Mouse (Mus musculus): ENCODE data around the gene Dmac2. TPM values are rescaled to one million over a fixed set of nuclear protein-coding genes. Genes with fewer than 3 reads are reported as not detected.

The Dmac2 gene
- polyA plus RNA-seq, 1 experiment from 2014 or later = 56.1 TPM

DNA sequence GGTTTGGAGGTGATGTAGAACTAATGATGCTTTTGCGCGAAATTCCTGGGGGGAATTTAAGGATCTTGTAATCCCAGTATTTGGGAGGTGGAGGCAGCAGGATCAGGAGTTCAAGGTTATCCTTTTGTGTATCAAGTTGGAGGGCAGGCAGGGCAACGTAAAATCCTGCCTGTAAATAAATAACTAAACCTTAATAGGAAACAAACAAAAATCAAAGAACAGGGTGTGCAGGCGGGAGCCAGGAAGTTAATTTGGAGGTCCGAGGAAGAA, 443 bp downstream of the Dmac2 start:
- peak overlapping the region; percentile 87 for H3K27ac ChIP-seq
- 19% methylated on average over 5 of the region's 5 CpGs for WGBS
- H3K9ac ChIP-seq = peak overlapping the region; percentile 49
- H3K4me2 ChIP-seq = peak overlapping the region; percentile 60
- no peaks in the 10 kb centered on the region for H3K27me3 ChIP-seq
- H3K4me3 ChIP-seq (replicated peaks) = peak overlapping the region; percentile 65
- no peak for ATAC-seq (replicated peaks; ENCODE audit: low FRiP score)
- H3K9me3 ChIP-seq (replicated peaks) = no peaks in the 10 kb centered on the region
- H3K36me3 ChIP-seq = peaks cover 41% of the 10 kb centered on the region
- H3K4me1 ChIP-seq = peaks cover 10% of the 10 kb centered on the region

DNA sequence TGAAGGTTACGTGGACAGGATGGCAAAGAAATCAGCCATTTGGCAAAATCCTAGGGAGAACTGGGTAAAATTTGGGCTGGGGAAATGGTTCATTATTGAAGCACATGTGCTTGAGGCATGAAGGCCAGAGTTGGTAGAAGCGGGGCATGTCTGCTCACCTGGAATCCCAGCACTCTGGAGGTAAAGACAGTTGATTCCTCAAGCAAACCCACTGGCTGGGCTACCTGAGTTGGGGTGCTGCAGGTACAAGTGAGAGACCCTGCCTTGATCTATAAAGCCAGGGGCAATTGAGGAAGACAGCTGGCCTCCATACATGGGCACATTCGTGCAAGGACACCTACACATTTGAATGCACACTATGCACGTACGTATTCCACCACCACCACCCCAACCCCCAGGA, 887 bp downstream of the Dmac2 start:
- WGBS = 90% methylated on average over 5 of the region's 5 CpGs
- no peak overlapping the region for H3K27ac ChIP-seq
- H3K9me3 ChIP-seq (replicated peaks) = no peaks in the 10 kb centered on the region
- H3K9ac ChIP-seq = peak overlapping the region; percentile 49; the same call in 1 of the 2 replicates
- H3K36me3 ChIP-seq = peaks cover 45% of the 10 kb centered on the region
- H3K4me1 ChIP-seq = peaks cover 10% of the 10 kb centered on the region
- peak overlapping the region; percentile 60 for H3K4me2 ChIP-seq
- H3K27me3 ChIP-seq = no peaks in the 10 kb centered on the region
- peak overlapping the region; percentile 65 for H3K4me3 ChIP-seq (replicated peaks)
- no peak for ATAC-seq (replicated peaks; ENCODE audit: low FRiP score)

DNA sequence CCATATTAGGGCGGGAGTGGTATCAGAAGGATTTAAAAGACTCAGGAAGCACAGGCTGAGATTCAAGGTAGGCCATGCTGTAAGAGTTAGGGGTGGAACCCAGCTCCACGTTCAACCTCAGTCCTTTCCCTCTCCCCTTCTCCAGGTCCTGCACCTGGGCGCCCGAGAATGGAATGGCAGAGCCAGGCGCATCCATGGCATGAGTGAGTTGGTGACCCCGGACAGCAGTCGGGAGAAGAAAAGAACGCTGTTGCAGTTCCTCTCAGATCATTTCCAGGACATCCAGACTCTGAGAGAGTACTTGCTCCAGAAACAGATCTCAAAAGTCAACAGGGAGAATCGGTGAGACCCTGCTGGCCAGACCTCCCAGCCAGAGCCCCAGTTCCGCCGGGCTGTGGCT, 1.5 kb downstream of the Dmac2 start:
- Histone ChIP-seq H3K27ac (no peak overlapping the region), H3K9me3 (replicated peaks) (no peaks in the 10 kb centered on the region), H3K9ac (no peak overlapping the region), H3K4me3 (replicated peaks) (no peak overlapping the region), H3K4me1 (peaks cover 10% of the 10 kb centered on the region), H3K4me2 (no peak overlapping the region), H3K27me3 (no peaks in the 10 kb centered on the region), H3K36me3 (peaks cover 48% of the 10 kb centered on the region)
- 93% methylated on average over 11 of the region's 11 CpGs for WGBS
- no peak for ATAC-seq (replicated peaks; ENCODE audit: low FRiP score)

DNA sequence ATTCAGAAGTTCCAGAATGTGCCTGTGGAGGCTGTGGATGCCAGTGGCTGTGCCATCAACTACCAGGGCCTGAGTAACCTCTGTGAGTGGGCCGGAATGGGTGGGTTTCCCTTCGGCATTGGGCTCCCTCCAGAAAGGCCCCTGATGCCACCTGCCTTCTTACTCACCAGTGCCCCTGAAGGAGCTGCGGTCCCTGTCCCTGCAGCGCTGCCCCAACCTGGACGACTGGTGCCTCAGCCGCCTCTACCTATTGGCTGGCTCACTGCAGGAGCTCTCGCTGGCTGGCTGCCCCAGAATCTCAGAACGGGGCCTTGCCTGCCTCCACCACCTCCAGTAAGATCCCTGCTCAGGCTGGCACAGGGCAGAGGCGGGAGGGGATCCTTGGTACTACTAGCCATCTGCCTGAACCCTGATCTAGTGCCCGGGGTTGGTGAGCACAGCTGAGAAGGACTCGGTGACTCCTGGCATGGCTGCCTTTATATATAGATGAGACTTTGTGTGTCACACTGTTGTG, 4.7 kb downstream of the Dmac2 start:
- no peak overlapping the region for H3K4me3 ChIP-seq (replicated peaks)
- 93% methylated on average over 11 of the region's 11 CpGs for WGBS
- H3K27ac ChIP-seq = no peak overlapping the region
- H3K4me1 ChIP-seq = peaks cover 36% of the 10 kb centered on the region
- no peak for ATAC-seq (replicated peaks; ENCODE audit: low FRiP score)
- H3K9ac ChIP-seq = no peak overlapping the region
- H3K27me3 ChIP-seq = no peaks in the 10 kb centered on the region
- no peaks in the 10 kb centered on the region for H3K9me3 ChIP-seq (replicated peaks)
- H3K36me3 ChIP-seq = peaks cover 49% of the 10 kb centered on the region
- H3K4me2 ChIP-seq = no peak overlapping the region

DNA sequence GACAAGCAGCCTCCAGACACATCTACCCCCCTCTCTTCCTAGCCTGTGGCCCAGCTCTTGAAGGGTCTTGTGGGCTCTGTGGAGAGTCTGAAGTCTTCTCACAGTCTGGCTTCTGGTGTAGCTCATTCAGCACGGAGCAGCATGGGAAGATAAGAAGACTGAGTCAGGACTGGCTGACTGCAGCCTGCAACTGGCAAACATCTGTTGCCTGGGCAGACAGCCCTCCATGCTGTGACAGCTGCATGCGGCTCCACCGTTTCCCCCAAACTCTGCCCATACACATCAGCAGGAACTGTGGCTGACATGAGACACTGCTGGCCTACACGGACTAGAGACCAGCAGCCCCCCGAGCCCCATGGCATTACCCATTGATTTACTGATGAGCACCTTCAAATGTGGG, 5.6 kb downstream of the Dmac2 start:
- Histone ChIP-seq H3K4me3 (replicated peaks) (no peak overlapping the region), H3K27ac (no peak overlapping the region), H3K4me1 (peaks cover 37% of the 10 kb centered on the region), H3K4me2 (no peak overlapping the region), H3K27me3 (no peaks in the 10 kb centered on the region), H3K9ac (no peak overlapping the region), H3K36me3 (peaks cover 58% of the 10 kb centered on the region), H3K9me3 (replicated peaks) (no peaks in the 10 kb centered on the region)
- no peak for ATAC-seq (replicated peaks; ENCODE audit: low FRiP score)
- WGBS = 82% methylated on average over 5 of the region's 5 CpGs

DNA sequence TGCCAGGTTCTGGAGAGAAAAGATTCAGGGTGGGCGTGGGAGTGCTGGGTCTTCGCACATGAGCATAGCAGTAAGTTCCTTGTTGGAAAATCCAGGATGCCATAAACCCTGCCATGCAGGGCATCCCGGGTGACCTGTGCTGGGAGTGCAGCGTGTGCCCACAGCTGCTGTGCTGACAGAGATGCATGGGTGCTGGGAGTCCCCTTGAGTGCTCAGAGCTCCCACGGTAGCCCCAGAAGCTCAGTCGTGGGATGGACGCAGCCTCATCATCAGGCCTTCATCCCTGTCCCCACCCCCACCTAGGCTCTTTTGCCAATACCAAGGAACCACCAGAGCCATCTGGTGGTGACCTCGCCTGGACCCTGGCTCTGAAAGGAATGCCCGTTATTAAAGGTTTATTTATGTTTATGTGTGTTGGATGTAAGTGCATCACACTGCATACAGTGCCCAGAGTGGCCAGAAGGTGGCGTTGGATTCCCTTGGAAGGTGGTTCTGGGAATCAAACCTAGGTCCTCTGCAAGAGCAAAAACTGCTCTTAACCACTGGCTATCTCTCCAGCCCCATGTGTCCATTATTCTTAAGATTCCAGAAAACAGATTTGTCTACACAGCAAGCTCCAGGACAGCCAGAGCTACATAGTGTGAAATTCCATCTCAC, 6.5 kb downstream of the Dmac2 start:
- Histone ChIP-seq H3K4me2 (no peak overlapping the region), H3K36me3 (peaks cover 66% of the 10 kb centered on the region), H3K9me3 (replicated peaks) (no peaks in the 10 kb centered on the region), H3K27ac (peak overlapping the region; percentile 86), H3K9ac (no peak overlapping the region), H3K27me3 (no peaks in the 10 kb centered on the region), H3K4me1 (peaks cover 33% of the 10 kb centered on the region), H3K4me3 (replicated peaks) (no peak overlapping the region)
- WGBS = 73% methylated on average over 10 of the region's 10 CpGs
- no peak for ATAC-seq (replicated peaks; ENCODE audit: low FRiP score)

DNA sequence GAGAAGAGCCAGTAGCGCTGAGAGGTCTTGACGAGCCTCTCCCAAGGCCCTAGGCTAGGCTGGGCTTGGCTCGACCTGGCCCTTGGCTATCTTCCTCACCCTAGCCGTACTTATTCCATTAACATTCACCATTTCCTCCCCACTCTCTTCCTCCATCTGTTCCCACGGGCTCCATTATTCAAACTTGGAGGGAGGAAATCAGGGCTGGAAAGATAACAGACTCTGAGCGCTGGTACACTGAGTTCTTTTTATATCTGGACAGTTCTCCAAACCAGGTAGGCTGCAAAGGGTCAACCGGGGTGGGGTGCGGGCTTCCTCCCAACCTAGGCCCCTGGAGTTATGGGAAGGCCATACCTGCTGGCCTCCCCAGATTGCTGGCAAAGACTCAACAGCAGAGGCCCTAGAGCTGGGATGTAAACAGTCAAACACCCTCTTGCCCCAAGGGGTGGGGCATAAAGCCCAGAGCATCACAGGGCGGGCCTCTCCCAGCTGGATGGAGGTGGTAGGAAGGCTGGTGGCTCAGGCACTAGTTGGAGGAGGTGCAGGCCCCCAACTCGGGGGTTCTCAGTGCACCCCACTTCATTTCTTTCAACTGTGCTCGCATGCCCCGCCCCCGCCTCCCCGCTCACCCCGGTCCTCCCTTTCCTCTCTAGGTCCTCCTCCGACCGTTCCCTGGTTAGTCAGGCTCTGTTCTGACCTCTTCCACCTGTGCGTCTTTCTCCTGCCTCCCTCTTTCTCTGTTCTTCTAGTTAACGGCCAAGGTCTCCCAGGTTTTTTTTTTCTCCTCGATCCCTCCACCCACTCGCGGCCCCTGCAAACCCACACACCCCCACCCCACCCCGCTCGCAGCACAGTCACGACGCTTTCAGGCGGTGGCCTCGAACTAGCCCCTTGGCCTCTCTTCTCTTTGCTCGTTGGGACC, 7.6 kb downstream of the Dmac2 start, which contains the start of gene B3gnt8:
B3gnt8 (plus strand) TSS at position 146 of the 922 bp plus-strand sequence.
- peak within 1 kb of the TSS; percentile 51 for H3K4me3 ChIP-seq (replicated peaks)

DNA sequence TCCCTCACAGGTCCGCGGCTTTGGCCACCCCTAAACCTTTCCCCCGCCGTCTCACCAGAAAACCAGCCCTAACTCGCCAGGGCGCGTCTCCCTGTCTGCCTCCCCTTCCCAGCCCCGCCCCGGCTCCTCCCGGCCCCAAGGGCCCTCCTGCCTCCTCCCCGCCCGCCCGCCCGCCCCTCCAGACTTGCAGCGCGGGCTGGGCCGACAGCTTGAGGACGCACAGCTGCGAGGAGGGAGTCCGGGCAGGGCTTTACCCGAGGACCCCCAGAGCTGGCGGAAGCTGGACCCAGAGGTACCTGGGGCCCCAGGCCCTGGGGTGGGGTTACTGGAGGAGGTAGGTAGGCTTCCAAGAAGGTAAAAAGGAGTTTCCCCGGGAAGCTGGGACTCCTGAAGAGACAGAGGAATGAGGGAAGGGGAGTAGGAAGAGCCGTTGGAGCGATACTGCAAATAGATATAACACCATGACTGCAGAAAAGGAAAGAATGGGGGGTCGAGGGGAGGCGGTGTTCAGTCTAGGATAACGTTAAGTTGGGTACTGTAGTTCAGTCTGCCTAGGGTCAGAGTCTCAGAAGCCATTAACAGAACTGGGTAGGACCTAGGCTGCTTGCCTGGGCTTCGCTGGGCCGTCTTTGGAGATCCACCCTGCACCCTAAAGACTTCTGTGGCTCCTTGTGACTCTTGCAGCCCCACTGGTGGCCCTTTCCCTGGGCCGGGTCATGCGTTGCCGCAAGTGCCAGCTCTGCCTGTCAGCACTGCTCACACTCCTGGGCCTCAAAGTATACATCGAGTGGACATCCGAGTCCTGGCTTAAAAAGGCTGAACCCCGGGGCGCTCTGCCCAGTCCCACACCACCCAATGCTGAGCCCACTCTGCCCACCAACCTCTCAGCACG, 8.5 kb downstream of the Dmac2 start:
- Histone ChIP-seq H3K27me3 (no peaks in the 10 kb centered on the region), H3K4me1 (peaks cover 33% of the 10 kb centered on the region), H3K4me3 (replicated peaks) (peak overlapping the region; percentile 51), H3K36me3 (peaks cover 65% of the 10 kb centered on the region), H3K4me2 (peak overlapping the region; percentile 81), H3K9me3 (replicated peaks) (no peaks in the 10 kb centered on the region), H3K27ac (peak overlapping the region; percentile 86), H3K9ac (peak overlapping the region; percentile 56)
- 13% methylated on average over 38 of the region's 38 CpGs for WGBS
- peak; percentile 90 for ATAC-seq (replicated peaks; ENCODE audit: low FRiP score)

More for the DNA sequence above, 7.6 kb downstream of the Dmac2 start, which contains the start of gene B3gnt8:
- peak; percentile 40 for ATAC-seq (replicated peaks; ENCODE audit: low FRiP score)
- Histone ChIP-seq H3K4me2 (peak within 1 kb of the TSS; percentile 81), H3K27ac (peak within 1 kb of the TSS; percentile 86), H3K36me3 (peaks cover 65% of the 10 kb centered on the region), H3K9me3 (replicated peaks) (no peaks in the 10 kb centered on the region), H3K4me1 (peaks cover 33% of the 10 kb centered on the region), H3K9ac (peak within 1 kb of the TSS; percentile 56), H3K27me3 (no peaks in the 10 kb centered on the region)
- 14% methylated on average over 29 of the region's 29 CpGs for WGBS

DNA sequence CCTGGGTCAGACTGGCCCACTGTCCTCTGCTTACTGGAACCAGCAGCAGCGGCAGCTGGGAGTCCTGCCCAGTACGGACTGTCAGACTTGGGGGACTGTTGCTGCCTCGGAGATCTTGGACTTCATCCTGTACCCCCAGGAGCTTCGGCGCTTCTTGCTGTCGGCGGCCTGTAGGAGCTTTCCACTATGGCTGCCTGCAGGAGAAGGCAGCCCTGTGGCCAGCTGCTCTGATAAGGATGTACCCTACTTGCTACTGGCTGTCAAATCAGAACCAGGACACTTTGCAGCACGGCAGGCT, 9.1 kb downstream of the Dmac2 start:
- 64% methylated on average over 8 of the region's 8 CpGs for WGBS
- Histone ChIP-seq H3K4me2 (peak overlapping the region; percentile 81), H3K4me1 (peaks cover 33% of the 10 kb centered on the region), H3K36me3 (peaks cover 65% of the 10 kb centered on the region), H3K9ac (peak overlapping the region; percentile 56), H3K27me3 (no peaks in the 10 kb centered on the region), H3K4me3 (replicated peaks) (peak overlapping the region; percentile 51), H3K9me3 (replicated peaks) (no peaks in the 10 kb centered on the region), H3K27ac (0 out of 2 replicates have a peak overlapping the region, but pooled peaks have one; percentile 86)
- no peak for ATAC-seq (replicated peaks; ENCODE audit: low FRiP score)

DNA sequence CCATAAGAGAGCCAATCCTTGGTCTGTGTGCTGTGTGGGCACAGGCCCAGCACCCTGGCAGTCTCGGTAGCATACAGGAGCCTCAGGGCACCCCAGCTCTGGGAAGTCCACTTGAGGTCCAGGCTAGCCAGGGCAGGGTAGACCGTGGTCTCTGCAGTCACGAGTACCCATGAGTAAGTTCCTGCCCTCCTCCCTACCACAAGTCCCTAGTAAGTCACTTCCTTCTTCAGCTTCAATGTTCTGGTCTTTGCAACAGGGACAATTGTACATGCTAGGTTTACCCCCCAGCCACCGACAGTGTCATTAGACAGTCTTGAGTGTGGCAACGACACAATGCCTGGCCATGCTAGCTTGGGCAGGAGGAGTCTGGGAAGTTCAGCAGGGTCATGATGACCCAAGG, 13.5 kb downstream of the Dmac2 start:
- peaks cover 60% of the 10 kb centered on the region for H3K36me3 ChIP-seq
- WGBS = 89% methylated on average over 5 of the region's 5 CpGs
- ATAC-seq (replicated peaks; ENCODE audit: low FRiP score) = no peak

DNA sequence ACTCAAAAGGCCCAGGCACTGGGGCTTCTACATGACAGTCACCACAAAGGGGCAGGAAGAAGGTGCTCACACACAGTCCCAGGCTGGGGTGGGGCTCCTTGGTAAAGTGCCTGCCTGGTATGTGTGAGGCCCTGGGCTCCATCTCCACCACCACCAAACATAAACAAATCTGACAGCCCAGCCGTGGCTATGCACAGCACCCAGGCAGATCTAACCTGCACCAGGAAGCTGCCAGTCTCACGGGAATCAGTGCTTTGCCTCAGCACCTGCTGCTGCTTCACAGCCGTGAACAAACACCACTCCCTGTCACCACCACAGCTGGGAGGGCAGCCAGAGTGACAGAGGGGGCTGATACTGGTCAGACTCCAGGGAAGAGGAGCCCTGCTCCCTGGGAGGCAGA, 17.2 kb downstream of the Dmac2 start:
- ATAC-seq (replicated peaks; ENCODE audit: low FRiP score) = no peak
- 68% methylated on average over 3 of the region's 3 CpGs for WGBS

More for the DNA sequence above, 13.5 kb downstream of the Dmac2 start:
- no peak overlapping the region for H3K4me2 ChIP-seq
- no peak overlapping the region for H3K9ac ChIP-seq
- no peak overlapping the region for H3K27ac ChIP-seq
- no peaks in the 10 kb centered on the region for H3K9me3 ChIP-seq (replicated peaks)
- peaks cover 18% of the 10 kb centered on the region for H3K4me1 ChIP-seq
- H3K27me3 ChIP-seq = no peaks in the 10 kb centered on the region
- no peak overlapping the region for H3K4me3 ChIP-seq (replicated peaks)

More for the DNA sequence above, 17.2 kb downstream of the Dmac2 start:
- no peak overlapping the region for H3K9ac ChIP-seq
- no peaks in the 10 kb centered on the region for H3K9me3 ChIP-seq (replicated peaks)
- peaks cover 55% of the 10 kb centered on the region for H3K36me3 ChIP-seq
- H3K4me2 ChIP-seq = no peak overlapping the region
- H3K4me3 ChIP-seq (replicated peaks) = no peak overlapping the region
- no peaks in the 10 kb centered on the region for H3K4me1 ChIP-seq
- H3K27ac ChIP-seq = no peak overlapping the region
- H3K27me3 ChIP-seq = no peaks in the 10 kb centered on the region

Measured in kidney, embryonic 15.5 days (tissue).